Mouse (Mus musculus): ENCODE results near the gene Plin2.

GRCm38 (mm10) chr4:86679686-86680085 is 9.8 kb upstream of the Plin2 start:
- TF ChIP-seq CTCF (IDR thresholded peaks at IDR 0.05): no peak
- no peak for TF ChIP-seq EP300 (IDR thresholded peaks at IDR 0.05; ENCODE audit: insufficient read depth, low read depth, low read length)
